Mouse (Mus musculus) heart, adult 2 months (tissue): Measurements from ENCODE around the gene Nrp1.

Source experiments
- CTCF ChIP-seq: fragments of 200-600 bp; IDR thresholded peaks from 2 replicates; pipeline ENCODE4 v1.8.1; 2022; ENCODE audit warnings: antibody characterized with exemption, mild to moderate bottlenecking, moderate library complexity
- POLR2A ChIP-seq: fragments of 200-500 bp; IDR thresholded peaks from 2 replicates; pipeline ENCODE4 v1.6.1; 2011; ENCODE audit warnings: mild to moderate bottlenecking, low read depth, low read length, control low read depth; ENCODE audit not compliant: insufficient read depth

GRCm38 (mm10) chr8:128466681-128467430 lies 108.5 kb downstream of the Nrp1 start:
- no peak for TF ChIP-seq CTCF
- TF ChIP-seq POLR2A: no peak
